Mouse (Mus musculus) G1E (cell line): ENCODE results near the gene Map3k3. TPM values are rescaled to one million over a fixed set of nuclear protein-coding genes. Genes with fewer than 3 reads are reported as not detected.

Source experiments
- ATAC-seq: 2 replicates; pipeline ENCODE4 v1.8.0; 2016; ENCODE audit warnings: mild to moderate bottlenecking; ENCODE audit not compliant: insufficient number of reproducible peaks, poor library complexity, low FRiP score, severe bottlenecking; ENCODE audit errors: extremely low read depth
- DNase-seq: peaks from one replicate; pipeline ENCODE4 v3.0.0; 2012; ENCODE audit warnings: low spot score
- H3K27me3 ChIP-seq: 2 replicates; pipeline ENCODE4 v1.6.1; 2012; ENCODE audit warnings: mild to moderate bottlenecking, low read length, inconsistent platforms; ENCODE audit not compliant: insufficient read depth
- H3K36me3 ChIP-seq: replicated peaks from 2 replicates; pipeline ENCODE3; 2012; ENCODE audit warnings: mild to moderate bottlenecking, inconsistent platforms
- H3K4me1 ChIP-seq: 2 replicates; pipeline ENCODE4 v1.6.1; 2012; ENCODE audit warnings: low read depth, low read length, inconsistent platforms, mixed read lengths; ENCODE audit not compliant: insufficient read depth
- H3K4me3 ChIP-seq: 2 replicates; pipeline ENCODE4 v1.5.1; 2012; ENCODE audit warnings: low read depth, mild to moderate bottlenecking, inconsistent platforms, low read length, moderate library complexity, mixed read lengths
- H3K9me3 ChIP-seq: replicated peaks from 2 replicates; pipeline ENCODE4 v1.6.1; 2012; ENCODE audit warnings: inconsistent platforms
- CTCF ChIP-seq: IDR thresholded peaks from 2 replicates; pipeline ENCODE4 v1.5.1; 2012; ENCODE audit warnings: low read depth, low read length, inconsistent platforms, mixed read lengths
- GATA1 ChIP-seq: IDR thresholded peaks from 2 replicates; pipeline ENCODE4 v1.6.1; 2012; ENCODE audit warnings: borderline replicate concordance, low read length, inconsistent platforms, mixed read lengths
- GATA2 ChIP-seq: IDR thresholded peaks from 2 replicates; pipeline ENCODE4 v1.6.1; 2012; ENCODE audit warnings: low read depth, low read length, inconsistent platforms, borderline replicate concordance
- POLR2AphosphoS5 ChIP-seq: IDR thresholded peaks from 2 replicates; pipeline ENCODE4 v1.6.1; 2012; ENCODE audit warnings: low read depth, low read length, inconsistent platforms; ENCODE audit not compliant: insufficient replicate concordance
- TAL1 ChIP-seq: conservative IDR thresholded peaks from 2 replicates; pipeline ENCODE4 v1.6.1; 2012; ENCODE audit warnings: low read depth, low read length, inconsistent platforms, mixed read lengths
- polyA plus RNA-seq: library from polyadenylated mRNA; stranded (reverse); fragments of >175 nt; gene quantifications from 2 replicates; pipeline ENCODE4 v1.2.3, GENCODE M21; 2012
- total RNA-seq, 2 experiments: library from RNA; stranded (forward) in 1 of 2; stranded (reverse) in 1 of 2; fragments of 200-1000 nt in 1 of 2; fragments of >200 nt in 1 of 2; fragmentation: Nextera tagmentation in 1 of 2; gene quantifications; 2 replicates each; pipeline ENCODE4 v1.2.3; 2014 to 2017

Gene Map3k3
- total and polyA plus RNA-seq, 3 experiments: 4.5 to 30.0 (median 29.5) TPM

DNA sequence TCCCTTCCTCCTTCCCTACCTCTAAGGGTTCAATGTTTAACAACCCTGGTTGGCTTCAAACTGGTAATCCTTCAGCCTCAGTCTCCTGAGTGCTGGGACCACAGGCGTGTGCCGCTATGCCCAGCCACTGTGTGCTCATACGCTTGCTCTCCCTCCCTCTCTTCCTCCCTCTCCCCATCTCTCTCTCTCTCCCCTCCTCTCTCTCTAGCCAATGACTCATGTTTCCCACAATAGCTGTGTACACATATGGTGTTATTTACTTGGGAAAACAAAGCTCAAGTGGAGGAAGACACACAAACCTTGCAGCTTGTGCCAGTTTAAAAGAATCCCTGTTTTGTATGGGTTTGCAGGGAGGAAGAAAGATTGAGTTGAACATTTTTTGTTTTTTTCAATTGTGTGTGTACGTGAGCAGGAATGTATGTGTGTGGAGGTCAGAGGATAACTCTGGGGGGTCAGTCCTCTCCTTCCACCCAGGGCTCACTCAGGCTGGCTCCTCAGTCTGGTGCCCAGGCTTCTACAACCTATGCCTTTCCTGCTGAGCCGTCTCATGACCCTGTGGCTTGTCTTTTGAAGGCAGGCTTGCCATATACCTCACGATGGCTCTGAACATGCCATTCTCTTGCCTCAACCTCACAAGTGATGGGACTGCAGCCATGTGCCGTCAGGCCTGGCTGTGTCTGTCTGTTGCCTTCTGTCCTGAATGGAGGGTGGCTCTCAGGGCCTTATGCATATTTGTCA lies 95.5 kb downstream of the Map3k3 start:
- no peak overlapping the region for H3K4me3 ChIP-seq
- TF ChIP-seq TAL1: no peak
- no peak for TF ChIP-seq GATA2
- no peak for TF ChIP-seq CTCF
- no peak for TF ChIP-seq GATA1
- TF ChIP-seq POLR2AphosphoS5: no peak
- DNase-seq (no peak), ATAC-seq (no peak)
- no peaks in the 10 kb centered on the region for H3K9me3 ChIP-seq
- H3K27me3 ChIP-seq: no peaks in the 10 kb centered on the region
- H3K4me1 ChIP-seq: peaks cover 31% of the 10 kb centered on the region
- H3K36me3 ChIP-seq: peaks cover 44% of the 10 kb centered on the region

DNA sequence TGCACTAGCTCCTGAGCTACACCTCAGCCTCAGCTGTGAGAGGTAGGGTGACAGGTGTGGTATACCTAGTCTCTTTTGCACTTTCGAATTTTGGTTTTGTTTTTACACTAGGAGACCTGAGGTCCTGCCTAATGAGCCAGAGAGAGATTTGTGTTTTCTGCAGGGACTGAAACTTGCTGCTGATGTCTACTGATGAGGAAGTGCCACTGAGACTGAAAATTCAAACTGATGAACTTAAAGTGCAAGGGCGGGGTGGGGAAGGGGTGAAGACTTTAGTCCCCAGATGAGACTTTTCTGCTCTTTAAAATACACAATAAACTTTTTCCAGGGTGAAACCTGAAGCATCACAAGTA lies 96.0 kb downstream of the Map3k3 start:
- DNase-seq: no peak
- H3K9me3 ChIP-seq: no peaks in the 10 kb centered on the region
- peaks cover 31% of the 10 kb centered on the region for H3K4me1 ChIP-seq
- H3K4me3 ChIP-seq: no peak overlapping the region
- H3K27me3 ChIP-seq: no peaks in the 10 kb centered on the region
- no peak for ATAC-seq
- TF ChIP-seq POLR2AphosphoS5: no peak
- no peak for TF ChIP-seq GATA2
- no peak for TF ChIP-seq GATA1
- TF ChIP-seq CTCF: no peak
- TF ChIP-seq TAL1: no peak
- H3K36me3 ChIP-seq: peaks cover 49% of the 10 kb centered on the region

DNA sequence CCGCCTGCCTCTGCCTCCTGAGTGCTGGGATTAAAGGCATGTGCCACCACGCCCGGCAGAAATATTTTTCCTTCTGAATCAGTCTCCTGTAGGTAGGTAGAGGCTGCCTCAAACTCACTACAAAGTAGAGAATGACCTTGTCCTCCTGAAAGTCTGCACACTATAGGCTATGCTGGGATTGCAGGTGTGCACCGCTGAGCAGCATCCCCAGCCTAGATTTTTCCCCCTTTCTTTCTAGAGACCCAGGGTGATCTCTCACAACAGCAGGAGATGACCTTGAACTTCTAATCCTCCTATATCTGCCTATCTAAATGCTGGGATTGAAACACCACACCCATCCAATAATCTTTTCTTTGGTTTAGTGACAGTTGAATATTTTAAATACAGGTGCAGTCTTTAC lies 102.9 kb downstream of the Map3k3 start:
- Histone ChIP-seq H3K4me1 (peaks cover 10% of the 10 kb centered on the region), H3K36me3 (peaks cover 39% of the 10 kb centered on the region), H3K4me3 (no peak overlapping the region), H3K9me3 (no peaks in the 10 kb centered on the region), H3K27me3 (no peaks in the 10 kb centered on the region)
- ATAC-seq (no peak), DNase-seq (no peak)
- TF ChIP-seq TAL1 (no peak), GATA2 (no peak), GATA1 (no peak), CTCF (no peak), POLR2AphosphoS5 (no peak)

DNA sequence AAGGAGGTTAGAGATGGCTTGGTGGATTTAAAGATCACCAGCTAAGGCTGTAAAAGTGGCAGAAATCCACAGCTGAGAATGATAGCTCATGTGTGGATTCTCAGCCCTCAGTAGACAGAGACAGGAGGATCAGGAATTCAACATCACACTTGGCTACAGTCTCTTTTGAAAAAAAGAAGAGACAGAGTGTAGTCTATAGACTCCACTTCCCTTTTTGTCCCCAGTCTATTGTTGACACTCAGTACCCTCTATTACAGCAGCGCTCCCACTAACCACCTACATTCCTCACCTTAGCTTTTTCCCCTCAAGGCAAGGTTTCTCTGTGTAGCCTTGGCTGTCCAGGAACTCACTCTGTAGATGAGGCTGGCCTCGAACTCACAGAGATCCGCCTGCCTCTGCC lies 107.3 kb downstream of the Map3k3 start:
- no peak for TF ChIP-seq POLR2AphosphoS5
- TF ChIP-seq GATA1: no peak
- no peak for TF ChIP-seq GATA2
- TF ChIP-seq TAL1: no peak
- no peak for TF ChIP-seq CTCF
- no peak for DNase-seq
- H3K4me3 ChIP-seq: no peak overlapping the region; the same call in 1 of the 2 replicates
- H3K4me1 ChIP-seq: peaks cover 24% of the 10 kb centered on the region
- H3K27me3 ChIP-seq: no peaks in the 10 kb centered on the region
- H3K9me3 ChIP-seq: no peaks in the 10 kb centered on the region
- H3K36me3 ChIP-seq: peaks cover 28% of the 10 kb centered on the region
- no peak for ATAC-seq

DNA sequence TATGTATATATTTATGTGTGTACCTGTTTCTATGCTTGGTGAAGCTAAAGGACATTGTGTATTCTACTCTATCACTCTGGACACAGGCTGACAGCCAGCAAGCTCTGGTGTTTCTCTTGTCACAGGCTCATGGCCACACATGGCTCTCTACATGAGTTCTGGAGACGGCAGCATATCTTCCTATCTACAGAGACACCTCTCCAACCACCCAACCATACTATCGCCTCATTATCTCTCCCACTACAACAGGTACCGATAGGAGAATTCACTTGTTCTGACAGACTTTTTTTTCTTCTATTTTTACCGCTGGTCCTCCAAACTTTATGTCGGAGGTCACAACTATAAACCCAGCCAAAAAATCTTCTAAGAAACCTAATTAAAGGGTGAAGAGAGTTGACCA lies 107.8 kb downstream of the Map3k3 start:
- Histone ChIP-seq H3K4me3 (peak overlapping the region; percentile 79; the same call in 1 of the 2 replicates), H3K4me1 (peaks cover 24% of the 10 kb centered on the region), H3K36me3 (peaks cover 32% of the 10 kb centered on the region), H3K9me3 (no peaks in the 10 kb centered on the region), H3K27me3 (no peaks in the 10 kb centered on the region)
- TF ChIP-seq GATA2 (no peak), GATA1 (no peak), CTCF (no peak), TAL1 (no peak), POLR2AphosphoS5 (no peak)
- DNase-seq (no peak), ATAC-seq (no peak)

DNA sequence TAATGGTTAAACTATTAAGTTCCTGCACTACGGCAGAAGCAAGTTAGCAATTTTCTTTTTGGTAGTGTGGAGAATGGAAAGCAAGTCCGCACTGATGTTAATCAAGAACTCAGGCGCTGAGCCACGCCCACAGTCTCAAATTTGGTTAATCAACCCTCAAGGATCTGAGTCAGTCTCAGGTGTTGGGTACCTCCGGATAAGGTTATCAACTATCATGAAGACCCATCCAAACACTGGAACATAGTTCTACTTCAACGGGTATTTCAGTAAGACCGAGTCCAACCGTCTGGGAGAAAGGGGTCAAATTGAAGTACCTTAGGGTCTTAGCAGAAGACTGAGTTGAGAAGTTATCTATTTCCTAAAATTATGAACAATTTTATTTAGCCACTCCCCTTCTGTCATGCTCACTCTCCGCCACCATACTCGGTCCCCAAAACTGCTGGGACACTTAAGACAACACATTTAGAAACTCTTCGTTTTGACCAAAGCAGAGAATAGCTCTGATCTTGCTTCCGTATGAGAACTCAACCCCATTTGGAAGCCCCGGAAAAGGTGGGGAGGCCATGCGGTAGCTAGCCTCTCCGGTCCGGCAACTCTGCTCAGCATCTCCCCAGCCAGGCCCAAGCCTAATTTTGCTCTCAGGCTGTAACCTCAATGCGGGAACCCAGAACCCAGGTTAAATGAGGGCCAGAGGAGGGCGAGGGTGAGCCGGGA lies 108.4 kb downstream of the Map3k3 start:
- H3K4me1 ChIP-seq: peaks cover 24% of the 10 kb centered on the region
- peak overlapping the region; percentile 79 for H3K4me3 ChIP-seq
- no peaks in the 10 kb centered on the region for H3K9me3 ChIP-seq
- DNase-seq: no peak
- TF ChIP-seq GATA2: no peak
- no peak for TF ChIP-seq CTCF
- no peak for TF ChIP-seq POLR2AphosphoS5
- no peak for TF ChIP-seq GATA1
- TF ChIP-seq TAL1: no peak
- no peaks in the 10 kb centered on the region for H3K27me3 ChIP-seq
- no peak for ATAC-seq
- peaks cover 33% of the 10 kb centered on the region for H3K36me3 ChIP-seq
